Mouse (Mus musculus) myocyte (in vitro differentiated cells): Measurements from ENCODE around the gene Nav3.

Experiments
- E2F4 ChIP-seq: IDR thresholded peaks from one replicate; pipeline ENCODE4 v1.6.1; 2011; ENCODE audit warnings: mild to moderate bottlenecking, control low read depth, moderate library complexity; ENCODE audit not compliant: insufficient read depth
- MAX ChIP-seq: IDR thresholded peaks from one replicate; pipeline ENCODE4 v1.6.1; 2011; ENCODE audit warnings: low read depth, mild to moderate bottlenecking, control low read depth
- POLR2A ChIP-seq: IDR thresholded peaks from one replicate; pipeline ENCODE4 v1.6.1; 2011; ENCODE audit warnings: low read depth, mild to moderate bottlenecking, control low read depth, moderate library complexity; ENCODE audit not compliant: insufficient read length
- TCF12 ChIP-seq: IDR thresholded peaks from one replicate; pipeline ENCODE4 v1.6.1; 2011; ENCODE audit warnings: mild to moderate bottlenecking, control low read depth; ENCODE audit not compliant: poor library complexity, insufficient read depth, severe bottlenecking

DNA sequence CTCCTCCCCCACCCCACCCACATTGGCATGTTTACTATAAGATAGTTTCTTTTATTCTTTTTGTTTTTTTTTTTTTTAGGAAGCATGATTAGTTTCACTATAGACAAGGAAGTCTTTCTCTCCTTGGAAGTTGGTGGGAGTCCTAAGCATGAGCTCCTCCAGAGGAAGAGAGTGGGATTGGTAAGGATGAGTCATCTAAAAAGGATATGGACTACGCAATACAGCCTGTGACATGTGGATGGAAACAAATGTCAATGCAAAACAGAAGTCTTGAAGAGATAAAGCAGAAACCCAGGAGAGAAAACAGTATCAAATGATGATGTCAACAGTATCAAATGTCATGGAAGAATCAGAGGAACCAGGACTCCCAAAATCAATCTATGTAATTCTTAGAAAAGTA, 18.1 kb upstream of the Nav3 start:
- TF ChIP-seq E2F4 = no peak
- no peak for TF ChIP-seq POLR2A
- TF ChIP-seq TCF12 = no peak
- TF ChIP-seq MAX = no peak
